In the genomic region with DNA sequence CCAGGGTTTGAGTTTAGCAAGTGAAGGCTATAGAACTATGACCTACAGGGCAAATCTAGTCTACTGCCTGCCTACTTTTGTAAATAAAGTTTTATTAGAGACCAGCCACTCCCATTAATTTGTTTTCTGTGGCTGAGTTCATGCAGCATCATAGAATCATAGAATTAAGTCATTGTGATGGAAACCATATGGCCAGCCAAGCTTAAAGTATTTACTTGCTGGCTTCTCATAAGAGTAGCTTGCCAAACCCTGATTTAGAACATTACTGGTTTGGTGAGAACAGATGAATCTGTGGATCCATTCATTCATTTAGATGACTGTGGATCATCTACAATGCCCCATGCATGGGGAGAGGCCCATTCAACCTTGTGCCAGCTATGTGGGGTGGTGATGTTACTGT, we compare ENCODE assay signal across 20 mouse cellular contexts.
DNase-seq lines count a peak whose midpoint lies in the region; ATAC-seq and TF ChIP-seq lines count a peak whose summit lies in the region.
"Had no signal": no experiment of that assay in that cellular context is flagged by ENCODE, and none has a peak within 500 bp of the region (broad histone marks: within the 10 kb centered on the region; RNA-seq: fewer than 3 reads in every experiment).

No protein-coding gene starts in this region.

- DNase-seq in limb, embryonic 14.5 days (ENCODE audit: low spot score): peak; percentile 52
- no peak for DNase-seq in limb, embryonic 10.5 days (ENCODE audit: low spot score)
- DNase-seq in lung, postnatal 36 days: peak; percentile 4
- no peak for DNase-seq in lung, postnatal 25 days (ENCODE audit: low spot score)
- DNase-seq in NIH3T3 (ENCODE audit: low read depth): peak; percentile 35
- no peak for DNase-seq in cerebellum, postnatal 10 days
- DNase-seq: adrenal gland, postnatal 14 days; cerebellum, adult 2 months; cerebellum, postnatal 14 days; embryo, embryonic 11 days; gastrocnemius, adult 2 months; gastrocnemius, postnatal 25 days; heart, postnatal 36 days had no signal

- no peak overlapping the region for H3K27ac ChIP-seq in limb, embryonic 14.5 days (replicated peaks; ENCODE audit: low read depth, low read length)
- H3K27ac ChIP-seq in limb, embryonic 10.5 days: no peak overlapping the region
- H3K27ac ChIP-seq: embryonic facial prominence, embryonic 12.5 days; forebrain, embryonic 12.5 days; gastrocnemius, adult 2 months; heart, embryonic 13.5 days; hindbrain, embryonic 15.5 days had no signal

- H3K27me3 ChIP-seq in limb, embryonic 14.5 days (ENCODE audit: control insufficient read depth, insufficient read depth, low read length): no peaks in the 10 kb centered on the region
- H3K27me3 ChIP-seq in limb, embryonic 10.5 days (ENCODE audit: low read depth, poor library complexity, severe bottlenecking): no peaks in the 10 kb centered on the region
- H3K27me3 ChIP-seq: embryonic facial prominence, embryonic 12.5 days; heart, embryonic 13.5 days; hindbrain, embryonic 15.5 days; Patski had no signal

- no peak for TF ChIP-seq POLR2A in limb, embryonic 14.5 days (IDR thresholded peaks at IDR 0.05; ENCODE audit: borderline replicate concordance, extremely low read depth, insufficient read depth, insufficient read length)

- H3K9ac ChIP-seq in limb, embryonic 14.5 days (ENCODE audit: low read depth, low read length, severe bottlenecking): no peak overlapping the region
- H3K9ac ChIP-seq: embryonic facial prominence, embryonic 12.5 days; forebrain, embryonic 12.5 days; heart, embryonic 13.5 days; hindbrain, embryonic 15.5 days had no signal

- no peak overlapping the region for H3K4me3 ChIP-seq in limb, embryonic 14.5 days (replicated peaks; ENCODE audit: low read length)
- H3K4me3 ChIP-seq in limb, embryonic 10.5 days: no peak overlapping the region
- H3K4me3 ChIP-seq: embryonic facial prominence, embryonic 12.5 days; forebrain, embryonic 12.5 days; gastrocnemius, adult 2 months; heart, embryonic 13.5 days; hindbrain, embryonic 15.5 days had no signal

- peaks cover 21% of the 10 kb centered on the region for H3K4me1 ChIP-seq in limb, embryonic 14.5 days (ENCODE audit: control insufficient read depth, insufficient read depth, low read length)
- peaks cover 3% of the 10 kb centered on the region; the same call in 1 of the 2 replicates for H3K4me1 ChIP-seq in limb, embryonic 10.5 days
- H3K4me1 ChIP-seq: embryonic facial prominence, embryonic 12.5 days; forebrain, embryonic 12.5 days; hindbrain, embryonic 15.5 days had no signal

- no peak for ATAC-seq in limb, embryonic 14.5 days (ENCODE audit: low FRiP score, low read depth)
- ATAC-seq: activated CD4-positive, CD25-positive, alpha-beta regulatory T cell, adult 4 months; forebrain, embryonic 16.5 days; Patski had no signal

- H3K36me3 ChIP-seq in limb, embryonic 14.5 days (ENCODE audit: control insufficient read depth, insufficient read depth, low read length): no peaks in the 10 kb centered on the region
- H3K36me3 ChIP-seq in limb, embryonic 10.5 days: no peaks in the 10 kb centered on the region
- H3K36me3 ChIP-seq: embryonic facial prominence, embryonic 12.5 days; forebrain, embryonic 12.5 days; heart, embryonic 13.5 days; hindbrain, embryonic 15.5 days had no signal

- H3K4me2 ChIP-seq in limb, embryonic 14.5 days (replicated peaks; ENCODE audit: low read depth, low read length, severe bottlenecking): no peak overlapping the region
- H3K4me2 ChIP-seq: embryonic facial prominence, embryonic 12.5 days; forebrain, embryonic 12.5 days; heart, embryonic 13.5 days; hindbrain, embryonic 15.5 days had no signal

- no peaks in the 10 kb centered on the region for H3K9me3 ChIP-seq in limb, embryonic 14.5 days (ENCODE audit: control insufficient read depth, low read length)
- no peaks in the 10 kb centered on the region for H3K9me3 ChIP-seq in limb, embryonic 10.5 days (replicated peaks)
- H3K9me3 ChIP-seq: embryonic facial prominence, embryonic 12.5 days; forebrain, embryonic 12.5 days; heart, embryonic 13.5 days; hindbrain, embryonic 15.5 days had no signal

Comparison
In these comparisons a context has a peak if more than half of its experiments do, and no peak if none do; other contexts are left out.
1. DNase-seq: peak in limb, embryonic 14.5 days (single experiment), lung, postnatal 36 days (single experiment) and NIH3T3 (single experiment); none in limb, embryonic 10.5 days (single experiment), lung, postnatal 25 days (single experiment) and cerebellum, postnatal 10 days (0 of 2).